Mouse (Mus musculus) megakaryocyte, embryonic 14.5 days (primary cell): ENCODE measurements around the gene Gm49342.
"Not testable (repeated sequence)": the region's sequence is repeated elsewhere in the genome, so short reads cannot be mapped to it uniquely, and the experiment has no call there.

ENCODE experiments used
- FLI1 ChIP-seq: IDR thresholded peaks from 2 replicates; pipeline ENCODE4 v1.6.1; 2012; ENCODE audit warnings: low read length, inconsistent platforms, mixed read lengths
- GATA1 ChIP-seq: IDR thresholded peaks from 3 replicates; pipeline ENCODE4 v1.6.1; 2012; ENCODE audit warnings: mixed read lengths, low read length, inconsistent platforms, borderline replicate concordance

DNA sequence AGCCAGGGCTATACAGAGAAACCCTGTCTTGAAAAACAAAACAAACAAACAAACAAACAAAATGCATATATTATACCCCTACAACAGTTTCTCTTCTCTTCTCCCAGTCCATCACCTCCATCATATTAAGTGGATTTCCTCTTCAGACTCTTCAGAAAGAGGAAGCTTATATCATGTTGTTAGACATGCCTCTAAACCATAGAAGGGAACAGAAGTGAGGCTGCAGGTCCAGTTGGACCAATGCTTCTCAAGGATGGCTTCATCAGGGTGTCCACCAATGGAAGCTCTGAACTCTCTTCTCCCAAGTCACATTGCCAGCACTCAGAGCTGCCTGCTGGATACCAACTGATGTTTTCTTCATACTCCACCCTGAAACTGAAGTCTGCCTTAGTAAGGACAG, 39.0 kb upstream of the Gm49342 start:
- not testable (repeated sequence) for TF ChIP-seq GATA1, FLI1
